Mouse (Mus musculus): ENCODE results near the gene Dgkg.

GRCm38 (mm10) chr16:22548167-22549080, 108.6 kb downstream of the Dgkg start:
- TF ChIP-seq CTCF (IDR thresholded peaks at IDR 0.05; ENCODE audit: control insufficient read depth, insufficient read depth, low read length) = peak; percentile 89
- no peak for TF ChIP-seq POLR2A (IDR thresholded peaks at IDR 0.05; ENCODE audit: borderline replicate concordance, control insufficient read depth, low read depth, low read length)
